ENCODE assay signal across 11 mouse cellular contexts in the genomic region with DNA sequence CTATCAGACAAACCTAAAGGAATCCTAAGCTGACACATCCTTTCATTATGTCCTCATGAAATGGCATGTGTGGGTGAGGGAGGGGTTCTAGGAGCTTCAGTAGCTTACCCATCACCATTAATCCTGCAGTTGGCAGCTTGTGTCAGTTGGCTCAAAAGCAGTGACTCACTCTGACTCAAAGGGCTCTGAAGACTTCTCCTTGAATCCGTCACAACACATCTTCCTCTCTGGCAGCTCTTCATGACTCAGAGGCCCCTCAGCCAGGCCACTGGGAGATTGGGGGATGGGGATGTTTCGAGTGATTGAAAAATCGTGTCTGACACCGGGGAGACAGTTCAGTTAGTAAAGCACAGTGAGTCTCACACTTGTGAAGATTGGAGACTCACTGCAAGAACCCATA.
DNase-seq lines count a peak whose midpoint lies in the region; ATAC-seq and TF ChIP-seq lines count a peak whose summit lies in the region.
"Had no signal": no experiment of that assay in that cellular context is flagged by ENCODE, and none has a peak within 500 bp of the region (broad histone marks: within the 10 kb centered on the region; RNA-seq: fewer than 3 reads in every experiment).

No protein-coding gene starts in this region.

- H3K27ac ChIP-seq in heart, embryonic 10.5 days: no peak overlapping the region
- peak overlapping the region; percentile 41; the same call in 1 of the 2 replicates for H3K27ac ChIP-seq in stomach, embryonic 16.5 days (ENCODE audit: low read length)
- H3K27ac ChIP-seq in stomach, postnatal 0 days (replicated peaks): no peak overlapping the region
- H3K27ac ChIP-seq: lung, embryonic 15.5 days had no signal

- H3K9ac ChIP-seq in stomach, embryonic 16.5 days (ENCODE audit: low read length): no peak overlapping the region
- H3K9ac ChIP-seq in stomach, postnatal 0 days (ENCODE audit: low read length): no peak overlapping the region
- H3K9ac ChIP-seq: lung, embryonic 15.5 days had no signal

- no peak for ATAC-seq in stomach, embryonic 16.5 days (ENCODE audit: insufficient read depth, low FRiP score)
- no peak for ATAC-seq in stomach, postnatal 0 days (ENCODE audit: low FRiP score, low TSS enrichment)
- peak; percentile 59 for ATAC-seq in neutrophil, adult 5-6 weeks (ENCODE audit: extremely low read depth, insufficient number of reproducible peaks, low FRiP score, poor library complexity, severe bottlenecking)
- ATAC-seq: hindbrain, embryonic 16.5 days had no signal

- TF ChIP-seq EP300 in stomach, postnatal 0 days (optimal IDR thresholded peaks at IDR 0.05): no peak

- no peak for TF ChIP-seq CTCF in stomach, postnatal 0 days (IDR thresholded peaks at IDR 0.05; ENCODE audit: low read depth)
- TF ChIP-seq CTCF in brain, embryonic 14.5 days (IDR thresholded peaks at IDR 0.05; ENCODE audit: borderline replicate concordance, extremely low read depth, insufficient read depth, insufficient read length): no peak

- no peaks in the 10 kb centered on the region for H3K36me3 ChIP-seq in heart, embryonic 10.5 days
- no peaks in the 10 kb centered on the region for H3K36me3 ChIP-seq in stomach, embryonic 16.5 days (ENCODE audit: control insufficient read depth, insufficient read depth, low read length)
- no peaks in the 10 kb centered on the region for H3K36me3 ChIP-seq in stomach, postnatal 0 days (ENCODE audit: control insufficient read depth, insufficient read depth, low read length)
- H3K36me3 ChIP-seq: lung, embryonic 15.5 days had no signal

- DNase-seq in heart, adult 11 months: peak; percentile 92
- DNase-seq in heart, embryonic 10.5 days (ENCODE audit: low spot score): no peak
- no peak for DNase-seq in stomach, postnatal 0 days (ENCODE audit: low spot score)
- DNase-seq in brain, embryonic 14.5 days (ENCODE audit: low read depth): peak; percentile 28
- DNase-seq in B cell, adult 2 months: no peak
- no peak for DNase-seq in urinary bladder, postnatal 14 days (ENCODE audit: low spot score)
- DNase-seq: right cerebral cortex, postnatal 4 days had no signal

- 55% methylated on average over 4 of the region's 4 CpGs for WGBS in heart, embryonic 10.5 days
- WGBS in stomach, embryonic 16.5 days: 56% methylated on average over 4 of the region's 4 CpGs
- WGBS in stomach, postnatal 0 days: 49% methylated on average over 4 of the region's 4 CpGs

- no peak for TF ChIP-seq POLR2A in brain, embryonic 14.5 days (IDR thresholded peaks at IDR 0.05; ENCODE audit: borderline replicate concordance, extremely low read depth, insufficient read depth, insufficient read length, poor library complexity, severe bottlenecking)

- H3K9me3 ChIP-seq in heart, embryonic 10.5 days: no peaks in the 10 kb centered on the region
- no peaks in the 10 kb centered on the region for H3K9me3 ChIP-seq in stomach, embryonic 16.5 days (replicated peaks; ENCODE audit: control insufficient read depth, low read length)
- no peaks in the 10 kb centered on the region for H3K9me3 ChIP-seq in stomach, postnatal 0 days (ENCODE audit: control insufficient read depth, low read length)
- H3K9me3 ChIP-seq: lung, embryonic 15.5 days had no signal

- H3K4me2 ChIP-seq in stomach, embryonic 16.5 days (ENCODE audit: low read depth, low read length): no peak overlapping the region
- no peak overlapping the region for H3K4me2 ChIP-seq in stomach, postnatal 0 days (replicated peaks; ENCODE audit: low read depth)
- H3K4me2 ChIP-seq: lung, embryonic 15.5 days had no signal

- no peaks in the 10 kb centered on the region for H3K27me3 ChIP-seq in heart, embryonic 10.5 days (ENCODE audit: insufficient read depth, poor library complexity, severe bottlenecking)
- H3K27me3 ChIP-seq in stomach, embryonic 16.5 days (ENCODE audit: control insufficient read depth, insufficient read depth, low read length): no peaks in the 10 kb centered on the region
- H3K27me3 ChIP-seq in stomach, postnatal 0 days (ENCODE audit: control insufficient read depth, insufficient read depth, low read length): no peaks in the 10 kb centered on the region
- H3K27me3 ChIP-seq: lung, embryonic 15.5 days had no signal

- no peak overlapping the region for H3K4me3 ChIP-seq in heart, embryonic 10.5 days
- H3K4me3 ChIP-seq in stomach, embryonic 16.5 days (replicated peaks; ENCODE audit: low read length): no peak overlapping the region
- H3K4me3 ChIP-seq in stomach, postnatal 0 days (ENCODE audit: low read depth, low read length): no peak overlapping the region
- H3K4me3 ChIP-seq: lung, embryonic 15.5 days had no signal

- H3K4me1 ChIP-seq in heart, embryonic 10.5 days: peaks cover 17% of the 10 kb centered on the region
- H3K4me1 ChIP-seq in stomach, embryonic 16.5 days (ENCODE audit: control insufficient read depth, insufficient read depth, low read length): peaks cover 3% of the 10 kb centered on the region; the same call in 1 of the 2 replicates
- H3K4me1 ChIP-seq in stomach, postnatal 0 days (replicated peaks; ENCODE audit: control insufficient read depth, insufficient read depth): no peaks in the 10 kb centered on the region

Comparison
In these comparisons a context has a peak if more than half of its experiments do, and no peak if none do; other contexts are left out.
1. DNase-seq: peak in heart, adult 11 months (single experiment) and brain, embryonic 14.5 days (single experiment); none in heart, embryonic 10.5 days (single experiment), stomach, postnatal 0 days (single experiment), B cell, adult 2 months (0 of 2) and urinary bladder, postnatal 14 days (single experiment).